Mouse (Mus musculus) adrenal gland, adult (tissue): Measurements from ENCODE around the gene Fto.

Experiments
- DNase-seq, 2 experiments: peaks; one replicate each; pipeline ENCODE4 v3.0.0; 2022 to 2023; ENCODE audit warnings: low spot score in 1 of 2; ENCODE audit not compliant: inconsistent age in 2 of 2

Fto gene

GRCm38 (mm10) chr8:91355956-91356699, 42.8 kb downstream of the Fto start:
- DNase-seq, result no peak

- DNase-seq, result peak in 1 of 2 experiments; percentile 60
These were observed 44.2 kb downstream of the Fto start for GRCm38 (mm10) chr8:91357493-91358014.

GRCm38 (mm10) chr8:91358016-91358415, 44.7 kb downstream of the Fto start:
- no peak for DNase-seq

- DNase-seq, result no peak
These were observed 46.2 kb downstream of the Fto start for GRCm38 (mm10) chr8:91359511-91359910.

GRCm38 (mm10) chr8:91360644-91361357, 47.5 kb downstream of the Fto start:
- DNase-seq, result no peak

- no peak for DNase-seq
These were observed 50.0 kb downstream of the Fto start for GRCm38 (mm10) chr8:91363272-91363860.

GRCm38 (mm10) chr8:91364216-91364615, 50.9 kb downstream of the Fto start:
- DNase-seq, result no peak

GRCm38 (mm10) chr8:91365804-91366203, 52.5 kb downstream of the Fto start:
- no peak for DNase-seq

GRCm38 (mm10) chr8:91370899-91371298, 57.6 kb downstream of the Fto start:
- DNase-seq, result no peak

GRCm38 (mm10) chr8:91371995-91372394, 58.7 kb downstream of the Fto start:
- peak in 1 of 2 experiments; percentile 55 for DNase-seq

GRCm38 (mm10) chr8:91372780-91373577, 59.7 kb downstream of the Fto start:
- no peak for DNase-seq

- no peak for DNase-seq
These were observed 62.0 kb downstream of the Fto start for GRCm38 (mm10) chr8:91375054-91375938.

GRCm38 (mm10) chr8:91376785-91377184, 63.5 kb downstream of the Fto start:
- peak in 1 of 2 experiments; percentile 64 for DNase-seq

- no peak for DNase-seq
These were observed 64.0 kb downstream of the Fto start for GRCm38 (mm10) chr8:91377275-91377674.

- peak; percentile 66 to 88 for DNase-seq
These were observed 65.6 kb downstream of the Fto start for GRCm38 (mm10) chr8:91378846-91379499.

- DNase-seq, result peak in 1 of 2 experiments; percentile 49
These were observed 67.6 kb downstream of the Fto start for GRCm38 (mm10) chr8:91380796-91381542.

GRCm38 (mm10) chr8:91381543-91382106, 68.3 kb downstream of the Fto start:
- DNase-seq, result peak; percentile 32 to 82

GRCm38 (mm10) chr8:91383210-91383609, 69.9 kb downstream of the Fto start:
- DNase-seq, result no peak
